Mouse (Mus musculus) urinary bladder, adult 18-20 months (tissue): ENCODE data around the gene Khsrp.

Experiments
- DNase-seq, 2 experiments: peaks; one replicate each; pipeline ENCODE4 v3.0.0; 2022; ENCODE audit warnings: low spot score in 2 of 2, mixed read lengths in 2 of 2

Gene Khsrp

DNA sequence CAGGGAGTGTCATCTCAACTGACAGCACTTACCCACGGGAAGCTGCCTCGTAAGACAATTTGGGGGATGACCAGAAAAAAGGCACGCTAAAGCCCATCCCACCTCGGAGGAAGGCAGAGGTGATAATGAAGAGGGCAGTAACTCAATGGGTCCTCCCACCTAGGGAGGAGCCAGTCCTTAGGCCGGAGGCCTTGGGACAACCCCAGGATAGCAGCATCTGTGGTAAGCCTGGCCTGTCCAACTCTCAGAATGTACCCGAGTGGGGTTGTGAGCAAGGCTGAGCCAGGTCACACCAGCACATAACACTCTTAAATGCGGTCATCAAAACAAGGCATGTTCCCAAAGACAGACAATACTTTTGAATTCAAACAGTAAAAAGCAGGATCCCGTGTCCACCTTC is 1.6 kb downstream of the Khsrp start:
- DNase-seq: no peak

DNA sequence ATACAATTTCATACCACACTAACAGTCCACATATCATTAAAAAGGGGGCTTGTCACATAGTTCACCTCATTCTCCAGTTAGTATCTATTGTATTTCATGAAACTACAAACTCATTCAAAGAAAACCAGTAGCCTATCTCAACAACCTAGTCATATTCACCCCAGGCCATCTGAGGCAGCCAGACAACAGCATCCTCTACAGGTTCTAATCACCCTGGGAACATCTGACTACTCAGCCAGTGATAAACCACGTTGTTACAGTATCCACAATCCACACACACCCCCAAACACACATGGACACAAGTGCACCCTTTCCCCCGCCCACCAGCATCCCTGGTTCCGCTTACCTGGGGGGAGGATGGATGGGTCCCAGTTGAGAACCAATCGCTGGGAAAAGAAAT is 3.9 kb downstream of the Khsrp start:
- no peak for DNase-seq

DNA sequence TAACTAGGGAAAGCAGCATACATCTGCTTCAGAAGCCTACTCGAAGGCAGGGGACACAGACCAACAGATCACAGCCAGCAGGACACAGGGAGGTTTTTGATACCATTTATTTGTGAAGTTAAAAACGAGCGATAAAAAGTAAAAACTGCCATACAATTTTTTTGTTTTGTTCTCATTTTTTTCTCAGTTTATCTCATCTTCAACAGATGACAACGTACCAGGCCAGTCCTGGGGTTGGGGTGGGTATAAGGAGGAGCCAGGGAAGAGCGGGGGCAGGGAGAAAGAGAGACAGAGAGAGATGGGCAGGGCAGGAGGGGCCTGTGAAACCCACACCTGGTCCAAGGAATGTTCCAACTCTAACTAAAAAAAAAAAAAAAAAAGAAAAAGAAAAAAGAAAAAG is 10.4 kb downstream of the Khsrp start:
- no peak for DNase-seq

DNA sequence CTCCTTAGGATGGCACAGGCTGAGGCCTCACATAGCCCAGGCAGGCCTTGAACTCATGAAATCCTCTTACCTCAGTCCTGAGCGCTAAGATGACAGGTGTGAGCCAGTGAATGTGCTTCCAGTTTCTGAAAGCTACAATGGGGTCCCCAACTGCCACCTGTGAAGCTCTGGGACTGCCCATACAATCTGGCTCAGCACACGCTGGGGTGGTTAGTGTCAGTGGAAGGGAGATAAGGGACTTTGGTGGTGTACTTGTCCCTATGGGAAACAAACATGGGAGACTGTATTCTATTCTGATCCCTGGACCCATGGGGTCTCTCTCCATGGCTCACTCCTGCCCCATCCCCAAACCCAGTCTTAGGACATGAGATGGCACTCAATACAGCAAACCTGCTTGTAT is 11.6 kb downstream of the Khsrp start:
- no peak for DNase-seq

DNA sequence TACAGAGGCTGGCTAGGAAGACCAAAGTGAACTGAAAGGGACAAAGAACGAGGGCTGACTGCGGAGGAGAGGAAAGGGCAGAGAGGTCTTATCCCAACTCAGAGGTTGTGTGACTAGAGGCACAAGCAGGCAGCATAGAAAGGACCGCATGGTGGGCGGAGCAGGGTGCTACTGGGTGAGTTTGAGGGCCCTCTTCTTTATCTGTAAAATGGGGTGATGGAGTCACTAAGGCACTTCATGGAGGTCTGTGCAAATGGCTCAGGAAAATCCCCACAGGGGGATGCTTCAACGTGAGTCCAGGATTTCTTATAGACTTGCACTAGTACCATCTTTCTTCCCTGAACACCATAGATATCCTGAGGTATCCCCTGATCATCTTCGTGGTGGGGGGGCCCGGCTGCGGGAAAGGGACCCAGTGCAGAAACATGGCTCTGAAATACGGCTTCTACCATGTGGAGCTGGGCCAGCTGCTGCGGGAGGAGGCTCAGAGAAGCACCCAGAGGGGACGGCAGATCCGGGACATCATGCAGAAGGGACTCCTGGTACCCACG is 19.0 kb downstream of the Khsrp start:
- DNase-seq: no peak

DNA sequence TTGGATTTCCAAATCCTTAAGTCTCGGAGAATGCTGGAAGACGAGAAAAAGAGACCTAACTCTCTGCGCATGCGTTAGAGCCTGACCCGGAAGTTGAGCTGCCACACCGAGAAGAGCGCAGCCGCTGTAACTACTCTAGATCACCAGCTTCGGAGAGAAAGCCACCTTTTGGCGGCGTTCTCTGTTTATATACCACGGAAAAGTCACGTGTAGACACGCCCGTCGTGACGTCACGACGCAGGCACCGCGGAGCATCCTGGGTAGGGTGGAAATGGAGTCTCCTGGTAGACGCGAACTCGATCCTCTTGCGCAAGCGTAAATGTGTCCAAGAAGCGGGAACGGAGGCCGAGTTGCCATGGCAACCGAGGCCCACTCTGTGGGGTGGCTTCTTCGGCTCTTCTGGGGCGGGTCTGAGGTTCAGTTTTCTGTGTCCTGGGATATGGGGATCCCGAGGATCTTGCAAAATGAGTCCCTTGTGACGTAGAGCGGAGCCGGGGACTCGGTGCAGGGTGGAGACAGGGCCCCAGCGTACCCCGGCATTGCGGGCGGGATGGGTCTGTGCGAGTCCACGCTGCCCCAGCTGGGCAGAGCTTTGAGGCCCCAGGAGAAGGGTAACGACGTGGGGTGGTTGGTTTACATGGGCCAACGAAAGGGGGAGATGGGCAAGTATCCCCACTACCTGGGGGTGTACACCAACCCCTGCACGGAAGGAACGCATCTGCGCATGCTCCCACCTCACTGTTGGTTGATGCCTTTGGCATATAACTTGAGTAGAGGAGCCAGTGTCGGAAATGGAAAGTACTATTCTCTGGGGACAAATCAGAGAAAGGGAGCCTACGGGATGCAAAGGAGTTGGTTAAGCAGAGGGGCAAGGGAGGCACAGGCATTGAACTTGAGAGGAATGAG is 19.8 kb downstream of the Khsrp start, which contains the start of the genes Gtf2f1 and Gm17949:
Gene Gtf2f1 (minus strand): TSS at position 53 of the 906 bp plus-strand sequence.
Gene Gm17949 (plus strand): TSS at position 234 of the 906 bp plus-strand sequence.
- peak; percentile 86 to 88 for DNase-seq

DNA sequence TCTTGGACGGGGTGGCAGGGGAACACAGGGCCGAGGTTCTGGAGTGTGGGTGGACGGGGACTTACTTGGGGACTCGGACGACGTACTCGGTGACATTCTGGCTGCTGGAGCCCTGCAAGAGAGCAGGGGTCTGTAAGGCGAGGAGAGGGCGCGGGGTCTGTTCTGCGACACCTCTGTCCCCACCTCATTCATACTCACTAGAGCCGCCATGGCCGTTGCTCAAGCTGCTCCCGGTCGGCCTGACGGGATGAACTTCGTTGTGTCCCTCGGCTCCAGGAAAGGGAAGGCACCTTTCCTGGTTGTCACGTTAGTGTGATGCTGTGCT is 20.4 kb downstream of the Khsrp start:
- DNase-seq: peak; percentile 10 to 72

DNA sequence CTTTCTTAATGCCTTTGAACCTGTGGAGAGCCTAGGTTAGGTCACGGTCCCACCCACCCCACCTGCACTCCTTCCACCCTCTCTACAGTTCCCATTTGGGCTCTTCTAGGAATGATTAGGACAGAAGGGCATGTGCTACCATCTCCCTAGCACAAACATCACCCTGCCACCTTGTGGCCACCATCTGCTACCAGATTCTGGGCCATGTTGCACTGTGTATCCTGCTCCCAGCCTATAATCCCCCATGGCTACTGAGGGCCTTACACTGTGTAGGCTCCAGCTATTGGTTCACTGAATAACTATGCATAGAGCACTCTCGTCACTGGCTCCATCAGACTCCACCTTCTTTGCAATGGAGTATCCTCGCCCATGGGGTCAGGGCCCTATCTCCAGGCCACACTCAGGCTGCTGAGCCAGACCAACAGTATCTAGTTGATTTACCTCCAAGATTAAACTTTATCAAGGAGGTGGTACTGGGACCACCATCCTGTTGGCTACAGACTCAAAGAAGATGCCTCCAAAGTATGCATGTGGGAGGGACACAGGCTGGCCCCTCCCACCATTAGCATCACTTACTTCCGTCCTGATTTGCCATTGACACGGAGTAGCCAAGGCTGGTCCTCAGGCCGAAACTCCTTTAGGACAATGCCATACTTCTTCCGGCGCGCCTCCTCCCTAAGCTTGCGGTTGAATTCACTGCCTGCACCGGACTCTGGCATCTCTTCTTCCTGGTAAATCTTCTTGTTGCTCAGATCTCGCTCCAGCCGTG is 24.0 kb downstream of the Khsrp start:
- no peak for DNase-seq

DNA sequence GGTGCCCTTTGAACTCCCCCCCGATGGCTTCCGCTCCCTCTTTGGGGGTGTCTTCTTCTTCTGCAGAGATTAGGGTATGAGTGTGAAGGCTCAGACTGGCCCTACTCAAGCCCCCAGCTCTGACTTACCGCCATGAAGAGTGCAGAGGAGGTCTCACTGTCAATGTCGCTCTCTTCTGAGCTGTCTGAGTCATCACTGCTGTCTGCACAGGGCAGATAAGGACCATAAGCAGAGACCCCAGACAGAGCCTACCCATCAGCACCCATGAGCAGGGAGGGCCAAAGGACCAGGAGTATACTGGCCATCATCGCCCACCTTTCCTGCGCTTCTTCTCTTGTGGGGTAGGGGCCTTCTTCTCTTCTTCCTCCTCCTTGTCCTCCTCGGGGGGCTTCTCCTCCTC is 27.3 kb downstream of the Khsrp start:
- DNase-seq: no peak

DNA sequence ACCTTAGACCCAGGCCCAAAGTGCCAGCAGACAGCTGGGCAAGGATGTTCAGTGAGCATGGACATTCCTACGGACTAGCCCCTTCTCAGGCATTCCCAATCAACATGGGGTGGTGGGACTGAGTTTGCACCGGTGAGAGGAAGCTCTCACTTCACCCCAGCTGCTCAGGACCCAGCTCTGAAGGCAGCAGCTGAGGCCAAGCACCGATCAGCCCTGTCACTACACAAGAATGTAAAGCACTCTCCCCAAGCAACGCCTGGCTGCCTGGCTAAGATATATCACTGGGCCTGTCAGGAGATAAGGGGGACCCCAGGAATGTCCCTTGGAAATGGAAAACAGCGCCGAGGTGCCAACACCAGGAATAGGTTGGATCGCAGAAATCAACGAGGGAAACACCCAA is 30.1 kb downstream of the Khsrp start:
- DNase-seq: no peak

DNA sequence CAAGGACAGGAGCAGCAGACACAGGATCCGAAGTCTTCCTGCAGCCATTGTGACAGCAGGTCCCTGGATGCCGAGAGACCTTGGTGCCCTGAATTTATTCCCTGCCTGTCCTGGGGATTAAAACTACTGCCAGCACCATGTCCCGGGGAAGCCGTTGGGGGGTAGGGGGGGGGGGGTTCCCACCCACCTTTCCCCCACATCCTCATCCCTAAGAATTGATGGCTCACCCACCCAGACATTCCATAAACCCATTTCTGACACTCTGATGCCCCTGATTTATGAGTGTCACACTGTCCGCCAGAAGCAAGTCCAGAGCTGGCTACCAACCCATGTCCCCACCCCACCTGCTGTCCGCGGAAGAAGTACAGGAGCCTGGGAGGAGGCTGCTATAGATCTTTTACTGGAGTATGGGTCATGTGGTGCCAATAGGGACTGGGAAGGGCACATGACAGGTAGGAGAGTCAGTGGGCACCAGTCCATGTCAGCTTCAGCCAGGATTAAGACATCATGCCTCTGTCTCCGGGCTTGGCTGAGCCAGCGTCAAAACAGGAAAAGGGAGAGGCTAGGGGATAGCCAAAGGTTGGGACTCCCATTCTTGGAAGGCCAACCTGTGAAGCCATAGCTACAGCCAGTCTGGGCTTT is 31.2 kb downstream of the Khsrp start, which contains the start of gene Pspn:
Gene Pspn (minus strand): TSS at position 51 of the 642 bp plus-strand sequence.
- DNase-seq: no peak

DNA sequence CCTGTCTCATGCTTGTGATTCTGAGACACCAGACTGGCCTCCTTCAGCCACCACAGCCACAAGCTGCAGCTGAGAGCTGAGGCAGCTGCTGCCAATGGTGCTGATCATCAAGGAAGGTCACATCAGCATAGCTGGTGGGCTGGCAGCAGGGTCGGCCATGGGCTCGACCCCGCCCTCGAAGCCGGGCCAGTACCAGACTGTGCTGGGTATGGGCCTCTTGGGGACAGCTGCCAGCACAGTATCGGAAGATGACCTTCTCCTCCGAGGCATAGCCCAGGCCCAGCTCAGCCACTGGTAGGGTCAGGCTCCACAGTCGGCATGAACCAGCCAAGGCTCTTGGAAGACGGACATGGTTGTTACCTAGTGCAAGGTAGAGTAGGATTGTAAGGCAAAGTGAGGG is 31.9 kb downstream of the Khsrp start:
- DNase-seq: no peak

DNA sequence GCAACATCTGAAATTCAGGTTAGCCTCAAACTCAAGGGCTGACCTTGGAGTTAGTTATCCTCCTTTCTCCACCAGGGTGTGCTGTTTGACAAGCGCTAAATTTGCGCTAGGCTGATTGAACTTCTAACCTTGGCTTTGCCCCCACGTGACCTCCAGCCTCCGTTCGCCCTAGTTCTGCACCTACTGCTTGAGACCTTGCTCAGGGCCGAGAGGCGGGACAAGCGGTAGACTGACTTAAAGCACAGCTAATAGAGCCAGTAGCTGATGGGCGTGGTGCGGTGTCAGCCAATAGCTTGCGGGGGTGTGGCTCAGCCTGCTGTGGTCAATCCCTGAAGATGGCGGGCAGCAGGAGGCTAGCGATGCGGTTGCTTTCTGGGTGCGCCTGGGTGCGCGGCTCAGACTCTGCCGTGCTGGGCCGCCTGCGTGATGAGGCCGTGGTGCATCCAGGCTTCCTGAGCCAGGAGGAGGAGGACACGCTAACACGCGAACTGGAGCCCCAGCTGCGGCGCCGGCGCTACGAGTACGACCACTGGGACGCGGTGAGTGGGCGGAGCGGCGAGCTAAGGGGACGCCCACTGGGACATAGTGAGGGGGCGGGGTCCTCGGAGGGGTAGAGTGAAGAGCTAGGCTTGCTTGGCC is 34.2 kb downstream of the Khsrp start, which contains the start of gene Alkbh7:
Gene Alkbh7 (plus strand): TSS at position 311 of the 639 bp plus-strand sequence.
- peak; percentile 86 to 93 for DNase-seq

DNA sequence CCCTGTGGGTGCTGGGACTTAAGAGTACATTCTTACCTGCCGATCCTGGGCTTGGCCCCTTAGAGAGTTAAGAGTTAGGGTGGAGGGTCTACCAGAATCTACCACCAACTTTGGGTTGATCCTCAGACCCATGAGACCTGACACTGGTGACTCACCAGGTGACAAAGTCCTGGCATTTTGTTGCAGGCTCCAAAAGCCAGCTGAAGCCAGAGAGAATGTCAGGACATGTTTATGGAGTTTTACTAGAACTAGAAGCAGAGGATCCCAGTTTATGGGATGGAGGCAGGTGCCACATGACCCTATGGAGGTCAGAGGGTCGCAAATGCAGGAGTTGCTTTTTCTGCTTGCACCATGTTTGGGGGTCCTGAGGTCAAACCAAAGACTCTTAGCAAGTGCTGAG is 34.8 kb downstream of the Khsrp start:
- DNase-seq: no peak

DNA sequence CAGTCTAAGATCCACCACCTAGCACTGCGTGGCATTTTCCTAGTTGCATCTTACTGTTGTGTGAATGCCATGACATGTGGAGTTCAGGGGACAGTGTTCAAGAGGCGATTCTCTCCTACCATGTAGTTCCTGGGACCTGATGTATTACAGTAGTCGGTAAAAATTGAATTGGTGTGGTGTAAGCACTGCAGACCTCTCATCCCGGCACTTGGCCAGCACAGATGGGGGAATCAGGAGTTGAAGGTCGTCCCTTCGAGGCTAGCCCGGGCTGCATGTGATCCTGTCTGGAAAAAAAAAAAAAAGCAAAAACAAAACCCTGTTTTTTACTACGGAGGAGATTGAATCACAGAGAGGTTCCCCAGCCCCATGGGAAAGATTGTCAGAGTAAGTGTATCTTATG is 36.3 kb downstream of the Khsrp start:
- DNase-seq: no peak

DNA sequence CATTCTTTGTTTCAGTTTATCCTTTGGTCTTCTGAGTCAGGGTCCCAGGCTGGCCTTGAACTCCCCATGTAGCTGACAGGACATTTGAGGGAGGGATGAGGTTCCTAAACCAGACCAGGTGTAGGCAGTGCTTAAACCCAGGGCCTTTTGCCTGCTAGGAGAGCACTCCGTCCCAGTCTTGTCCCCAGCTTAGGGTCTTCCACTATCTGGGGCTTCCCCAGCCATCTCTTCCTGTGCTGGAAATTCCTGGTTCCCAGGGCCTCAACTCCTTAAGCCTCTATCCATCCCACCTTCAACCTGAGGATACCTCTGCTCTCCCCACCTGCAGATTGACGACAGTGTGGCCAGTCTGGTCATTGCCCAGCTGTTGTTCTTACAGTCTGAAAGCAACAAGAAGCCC is 40.4 kb downstream of the Khsrp start:
- no peak for DNase-seq

DNA sequence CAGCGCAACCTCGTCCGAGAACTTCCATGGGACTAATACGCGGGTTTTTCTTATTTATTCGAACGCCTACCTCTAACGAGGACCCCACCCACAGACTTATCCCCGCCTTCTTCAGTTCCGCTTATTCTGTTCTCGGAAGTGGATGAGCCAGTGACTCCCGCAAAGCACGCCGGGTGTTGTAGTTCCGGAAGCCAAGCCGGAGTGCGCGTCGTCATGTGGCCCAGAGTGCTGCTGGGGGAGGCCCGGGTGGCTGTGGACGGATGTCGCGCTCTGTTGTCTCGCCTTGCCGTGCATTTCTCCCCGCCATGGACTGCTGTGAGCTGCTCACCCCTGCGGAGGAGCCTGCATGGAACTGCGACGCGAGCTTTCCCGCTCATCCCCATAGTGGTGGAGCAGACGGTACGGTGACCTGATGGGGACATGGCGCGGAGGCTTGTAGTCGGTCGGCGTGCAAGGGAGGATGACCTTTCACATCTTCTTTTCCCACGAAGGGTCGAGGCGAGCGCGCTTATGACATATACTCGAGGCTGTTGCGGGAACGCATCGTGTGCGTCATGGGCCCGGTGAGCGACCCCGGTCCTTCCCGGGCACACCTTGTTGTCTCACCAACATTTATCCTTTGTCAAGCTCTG is 41.1 kb downstream of the Khsrp start, which contains the start of gene Clpp:
Gene Clpp (plus strand): TSS at position 191 of the 632 bp plus-strand sequence.
- DNase-seq: peak; percentile 91 to 94

DNA sequence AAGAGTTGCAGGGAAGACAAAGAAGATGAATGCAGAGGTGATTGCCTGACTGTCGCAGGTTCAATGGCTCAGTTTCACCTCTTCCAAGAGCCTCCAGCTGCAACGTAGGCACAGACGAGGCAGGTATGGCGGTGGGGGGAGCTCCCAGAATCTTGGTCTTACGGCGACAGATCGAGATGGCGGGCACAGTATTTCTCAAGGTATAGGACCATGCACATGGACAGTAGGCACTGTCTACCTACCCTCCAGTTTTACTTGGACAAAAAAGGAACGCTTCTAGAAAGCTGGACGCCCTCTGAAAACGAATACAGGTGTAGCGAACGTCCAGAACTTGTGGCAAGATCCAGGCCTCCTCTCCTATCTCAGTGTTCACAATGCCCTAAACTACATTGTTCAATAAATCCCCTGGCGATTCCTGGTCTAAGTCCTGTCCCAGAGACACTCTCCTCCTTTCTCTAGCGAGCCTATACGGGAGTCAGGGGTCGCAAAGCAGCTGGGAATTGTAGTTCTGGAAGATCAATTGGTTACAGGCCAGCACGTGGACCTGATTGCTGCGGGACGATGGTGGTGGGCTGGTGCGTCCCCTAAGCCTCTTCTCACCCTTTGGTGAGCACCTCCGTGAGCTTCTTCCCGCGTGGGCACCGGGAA is 41.7 kb downstream of the Khsrp start:
- peak in 1 of 2 experiments; percentile 61 for DNase-seq

DNA sequence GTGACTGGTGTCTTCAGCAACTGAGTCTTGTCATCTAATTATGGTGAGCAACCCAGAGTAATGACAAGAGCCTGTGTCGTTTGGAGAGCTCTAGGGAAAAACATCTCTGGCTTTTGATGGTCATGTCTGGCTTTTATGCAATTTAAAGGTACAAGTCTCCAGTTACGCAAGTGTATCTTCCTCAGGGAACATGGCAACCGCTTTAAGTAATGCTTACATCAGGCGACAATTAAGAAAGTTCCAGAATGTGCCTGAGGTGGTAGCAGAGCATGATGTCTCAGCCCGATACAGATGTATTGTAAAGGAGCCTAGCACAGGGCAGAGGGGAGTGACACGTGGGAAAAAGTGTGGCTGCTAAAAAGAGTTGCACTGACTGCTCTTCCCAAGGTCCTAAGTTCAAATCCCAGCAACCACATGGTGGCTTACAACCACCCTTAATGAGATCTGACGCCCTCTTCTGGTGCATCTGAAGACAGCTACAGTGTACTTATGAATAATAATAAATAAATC is 42.3 kb downstream of the Khsrp start:
- DNase-seq: no peak

DNA sequence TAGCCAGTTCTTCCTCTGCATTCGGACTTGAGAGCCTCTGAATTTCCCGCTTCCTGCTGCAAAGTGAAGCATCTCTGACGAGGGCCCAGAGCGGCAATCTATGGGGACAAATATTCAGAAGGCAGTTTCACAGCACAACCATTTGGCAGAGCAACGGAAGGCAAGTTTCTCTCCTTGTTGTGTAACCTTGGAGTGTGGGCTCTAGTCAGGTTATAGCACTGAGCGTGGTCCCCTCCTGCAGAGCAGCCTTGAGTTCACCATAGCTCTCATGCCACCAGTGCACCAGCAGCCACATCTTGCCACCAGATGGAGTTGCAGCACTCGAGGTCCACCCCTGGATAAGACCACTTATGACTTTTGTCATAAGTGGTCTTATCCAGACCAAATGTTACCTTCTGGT is 42.9 kb downstream of the Khsrp start:
- no peak for DNase-seq
